Mouse (Mus musculus): ENCODE data around the gene Trim28. TPM values are rescaled to one million over a fixed set of nuclear protein-coding genes. Genes with fewer than 3 reads are reported as not detected.

The Trim28 gene
- total and polyA plus RNA-seq, 2 experiments from 2014 or later = 190 to 650 TPM

DNA sequence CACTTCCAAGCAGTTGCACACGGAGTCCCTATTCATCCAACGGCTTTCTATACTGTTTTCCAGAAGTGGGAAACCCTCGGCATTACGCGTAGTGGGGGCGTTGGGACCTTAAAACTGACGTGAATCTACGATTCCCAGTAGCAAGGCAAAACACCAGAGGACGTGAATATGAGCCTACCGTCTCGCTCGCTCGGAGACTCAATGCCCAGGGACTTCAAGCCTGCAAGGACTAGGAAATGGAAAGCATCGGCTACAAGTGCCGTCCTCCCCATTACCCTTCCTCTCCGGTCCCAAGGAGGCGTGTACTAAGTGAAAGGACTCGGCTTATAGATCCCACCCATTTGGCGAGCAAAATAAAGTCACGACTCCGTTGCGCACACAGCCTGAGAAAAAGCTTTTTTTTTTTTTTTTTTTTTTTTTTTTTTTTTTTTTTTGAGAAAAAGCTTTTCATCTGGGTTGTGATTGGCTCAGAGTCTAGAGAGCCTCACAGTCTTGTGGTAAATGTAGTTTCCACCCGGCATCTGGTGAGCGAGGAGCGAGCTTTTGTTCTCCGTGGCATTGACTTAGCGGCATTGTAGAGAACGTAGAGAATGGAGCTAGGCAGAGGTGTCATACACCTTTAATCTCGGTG lies 37.3 kb upstream of the Trim28 start:
- Histone ChIP-seq H3K4me3 (ENCODE audit: low read depth, low read length) (peak overlapping the region; percentile 48), H3K9ac (replicated peaks; ENCODE audit: low read length, poor library complexity, severe bottlenecking) (peak overlapping the region; percentile 70), H3K27ac (ENCODE audit: low read depth, low read length) (peak overlapping the region; percentile 76), H3K4me2 (ENCODE audit: low read depth, low read length, poor library complexity, severe bottlenecking) (peak overlapping the region; percentile 64), H3K27me3 (ENCODE audit: insufficient read depth, low read length) (no peaks in the 10 kb centered on the region), H3K36me3 (ENCODE audit: insufficient read depth, low read length) (no peaks in the 10 kb centered on the region), H3K4me1 (ENCODE audit: insufficient read depth, low read length) (peaks cover 7% of the 10 kb centered on the region), H3K9me3 (ENCODE audit: low read length) (no peaks in the 10 kb centered on the region)
- TF ChIP-seq CTCF (IDR thresholded peaks at IDR 0.05) = no peak
- WGBS = 1% methylated on average over 29 of the region's 29 CpGs
- ATAC-seq (ENCODE audit: low FRiP score) = peak; percentile 78
- DNase-seq (ENCODE audit: low spot score) = peak; percentile 93

DNA sequence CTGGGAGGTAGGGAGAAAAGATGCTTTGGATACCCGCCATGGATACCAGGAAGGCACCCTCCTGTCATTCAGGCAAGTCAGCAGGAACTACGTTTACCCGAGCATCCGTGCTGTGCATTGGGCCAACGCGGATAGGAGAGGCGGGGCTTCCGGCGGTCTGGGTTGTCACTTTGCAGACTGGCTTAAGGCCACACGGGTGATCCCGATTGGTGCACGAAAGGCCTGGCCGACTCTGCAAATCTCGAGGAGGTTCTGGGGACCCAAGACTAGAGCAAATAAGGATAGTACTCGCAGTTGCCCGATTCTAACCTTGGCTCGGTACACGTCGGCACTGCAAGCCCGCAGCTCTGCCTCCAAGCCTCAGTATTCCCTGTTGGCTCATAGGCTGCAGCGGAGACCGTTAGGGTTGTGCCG lies 33.2 kb upstream of the Trim28 start, which contains the start of gene Zfp324:
Gene Zfp324, plus strand, starts transcription at position 161 of the 414 bp plus-strand sequence.
- ATAC-seq (ENCODE audit: low FRiP score) (peak; percentile 89), DNase-seq (ENCODE audit: low spot score) (peak; percentile 94)
- no peak for TF ChIP-seq CTCF (IDR thresholded peaks at IDR 0.05)
- peaks cover 19% of the 10 kb centered on the region for H3K36me3 ChIP-seq (ENCODE audit: insufficient read depth, low read length)
- peak within 1 kb of the TSS; percentile 87 for H3K9ac ChIP-seq (replicated peaks; ENCODE audit: low read length, poor library complexity, severe bottlenecking)
- peak within 1 kb of the TSS; percentile 96 for H3K4me2 ChIP-seq (ENCODE audit: low read depth, low read length, poor library complexity, severe bottlenecking)
- H3K4me3 ChIP-seq (ENCODE audit: low read depth, low read length) = peak within 1 kb of the TSS; percentile 85
- no peaks in the 10 kb centered on the region for H3K27me3 ChIP-seq (ENCODE audit: insufficient read depth, low read length)
- under 1% methylated on average over 23 of the region's 23 CpGs for WGBS
- H3K4me1 ChIP-seq (ENCODE audit: insufficient read depth, low read length) = peaks cover 7% of the 10 kb centered on the region
- H3K9me3 ChIP-seq (ENCODE audit: low read length) = no peaks in the 10 kb centered on the region
- H3K27ac ChIP-seq (ENCODE audit: low read depth, low read length) = peak within 1 kb of the TSS; percentile 71

DNA sequence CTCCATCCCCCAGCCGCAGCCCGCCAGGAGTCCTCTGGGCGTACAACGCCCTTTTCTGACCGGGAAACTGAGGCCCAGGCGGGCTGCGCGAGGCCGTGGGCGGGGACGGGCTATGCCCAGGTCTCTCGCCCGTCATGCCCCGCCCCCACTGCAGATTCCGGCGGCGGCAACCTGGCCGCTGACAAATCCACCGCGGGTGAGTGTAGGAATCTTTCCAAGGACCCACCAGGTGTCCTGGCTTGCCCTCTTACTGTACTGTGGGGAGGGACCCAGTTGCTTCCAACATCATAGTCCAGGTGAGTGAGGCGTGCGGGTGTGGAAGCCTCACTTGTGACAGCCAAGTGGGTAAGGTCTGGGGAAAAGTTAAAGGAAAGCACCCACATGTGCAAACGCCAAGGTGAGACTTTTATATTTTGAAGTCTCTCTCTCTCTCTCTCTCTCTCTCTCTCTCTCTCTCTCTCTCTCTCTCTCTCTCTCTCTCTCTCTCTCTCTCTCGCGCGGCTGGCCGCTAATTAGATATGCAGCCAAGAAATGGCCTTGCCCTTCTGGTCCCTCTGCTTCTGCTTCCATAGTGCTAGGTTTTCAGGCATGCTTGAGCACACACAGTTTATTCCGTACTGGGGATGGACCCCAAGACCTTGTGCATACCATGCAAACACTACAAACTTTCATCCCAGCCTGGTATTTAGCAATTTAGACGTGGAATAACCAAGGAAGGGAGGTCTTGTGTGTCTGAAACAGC lies 32.6 kb upstream of the Trim28 start:
- ATAC-seq (ENCODE audit: low FRiP score) (peak; percentile 56), DNase-seq (ENCODE audit: low spot score) (peak; percentile 27)
- Histone ChIP-seq H3K4me1 (ENCODE audit: insufficient read depth, low read length) (peaks cover 7% of the 10 kb centered on the region), H3K9me3 (ENCODE audit: low read length) (no peaks in the 10 kb centered on the region), H3K36me3 (ENCODE audit: insufficient read depth, low read length) (peaks cover 25% of the 10 kb centered on the region), H3K9ac (replicated peaks; ENCODE audit: low read length, poor library complexity, severe bottlenecking) (peak overlapping the region; percentile 87), H3K27ac (ENCODE audit: low read depth, low read length) (peak overlapping the region; percentile 71), H3K4me3 (ENCODE audit: low read depth, low read length) (peak overlapping the region; percentile 85), H3K27me3 (ENCODE audit: insufficient read depth, low read length) (no peaks in the 10 kb centered on the region), H3K4me2 (ENCODE audit: low read depth, low read length, poor library complexity, severe bottlenecking) (peak overlapping the region; percentile 96)
- no peak for TF ChIP-seq CTCF (IDR thresholded peaks at IDR 0.05)
- under 1% methylated on average over 27 of the region's 29 CpGs for WGBS

DNA sequence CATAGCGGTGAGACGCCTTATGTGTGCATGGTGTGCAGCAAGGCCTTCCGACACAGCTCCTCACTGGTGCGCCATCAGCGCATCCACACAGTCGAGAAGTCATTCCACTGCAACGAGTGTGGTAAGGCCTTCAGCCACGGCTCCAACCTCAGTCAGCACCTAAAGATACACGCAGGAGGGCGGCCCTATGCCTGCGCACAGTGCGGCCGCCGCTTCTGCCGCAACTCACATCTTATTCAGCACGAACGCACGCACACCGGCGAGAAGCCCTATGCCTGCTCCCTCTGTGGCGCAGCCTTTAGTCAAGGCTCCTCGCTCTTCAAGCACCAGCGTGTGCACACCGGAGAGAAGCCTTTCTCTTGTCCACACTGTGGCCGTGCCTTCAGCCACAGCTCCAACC lies 28.0 kb upstream of the Trim28 start:
- TF ChIP-seq CTCF (IDR thresholded peaks at IDR 0.05) = no peak
- Histone ChIP-seq H3K4me2 (ENCODE audit: low read depth, low read length, poor library complexity, severe bottlenecking) (no peak overlapping the region), H3K9me3 (ENCODE audit: low read length) (no peaks in the 10 kb centered on the region), H3K4me1 (ENCODE audit: insufficient read depth, low read length) (no peaks in the 10 kb centered on the region), H3K9ac (replicated peaks; ENCODE audit: low read length, poor library complexity, severe bottlenecking) (no peak overlapping the region), H3K36me3 (ENCODE audit: insufficient read depth, low read length) (peaks cover 34% of the 10 kb centered on the region), H3K27me3 (ENCODE audit: insufficient read depth, low read length) (no peaks in the 10 kb centered on the region), H3K4me3 (ENCODE audit: low read depth, low read length) (no peak overlapping the region), H3K27ac (ENCODE audit: low read depth, low read length) (no peak overlapping the region)
- WGBS = 96% methylated on average over 25 of the region's 25 CpGs
- DNase-seq (ENCODE audit: low spot score) (no peak), ATAC-seq (ENCODE audit: low FRiP score) (no peak)

DNA sequence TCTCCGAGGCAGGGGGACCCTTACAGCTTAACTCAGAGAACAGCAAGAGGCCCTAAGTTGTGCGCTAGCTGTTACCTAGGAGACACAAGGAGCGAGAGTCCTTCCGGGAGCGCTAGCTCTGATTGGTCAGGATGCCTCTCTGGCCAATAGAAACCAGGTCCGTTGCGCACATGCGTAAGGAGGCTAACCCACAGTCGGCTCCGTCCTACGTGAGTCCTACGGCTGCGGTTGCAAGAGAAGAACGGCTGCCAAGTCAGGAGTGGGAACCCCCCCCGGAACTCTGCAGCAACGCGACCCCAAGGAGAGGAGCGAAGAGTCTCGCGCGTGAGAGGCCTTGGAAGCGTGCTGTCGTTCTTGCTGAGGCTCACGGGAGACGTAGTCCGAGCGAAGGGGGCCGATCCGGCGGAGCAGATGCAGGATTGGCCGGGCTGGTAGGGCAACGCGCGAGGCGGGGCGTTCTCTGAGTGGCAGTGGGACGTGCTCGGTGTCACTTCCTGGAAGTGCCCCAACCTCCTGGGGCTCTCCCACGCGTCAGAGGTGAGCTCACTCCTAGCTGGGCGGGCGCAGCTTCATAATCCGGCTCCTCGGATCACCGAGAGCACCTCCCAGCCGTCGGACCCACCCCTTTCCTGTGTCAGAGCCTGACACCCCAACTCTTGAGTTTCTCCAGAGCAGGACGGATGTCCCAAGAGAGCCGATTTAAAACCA lies 21.1 kb upstream of the Trim28 start, which contains the start of gene Zfp446:
Gene Zfp446, plus strand, starts transcription at position 167 of the 708 bp plus-strand sequence.
- under 1% methylated on average over 49 of the region's 49 CpGs for WGBS
- peak; percentile 99 for DNase-seq (ENCODE audit: low spot score)
- ATAC-seq (ENCODE audit: low FRiP score) = peak; percentile 99
- Histone ChIP-seq H3K9me3 (ENCODE audit: low read length) (no peaks in the 10 kb centered on the region), H3K27ac (ENCODE audit: low read depth, low read length) (peak within 1 kb of the TSS; percentile 91), H3K9ac (replicated peaks; ENCODE audit: low read length, poor library complexity, severe bottlenecking) (peak within 1 kb of the TSS; percentile 65), H3K36me3 (ENCODE audit: insufficient read depth, low read length) (peaks cover 11% of the 10 kb centered on the region), H3K4me1 (ENCODE audit: insufficient read depth, low read length) (peaks cover 7% of the 10 kb centered on the region; the same call in 1 of the 2 replicates), H3K27me3 (ENCODE audit: insufficient read depth, low read length) (no peaks in the 10 kb centered on the region), H3K4me2 (ENCODE audit: low read depth, low read length, poor library complexity, severe bottlenecking) (peak within 1 kb of the TSS; percentile 62), H3K4me3 (ENCODE audit: low read depth, low read length) (peak within 1 kb of the TSS; percentile 54)
- TF ChIP-seq CTCF (IDR thresholded peaks at IDR 0.05) = no peak

Data from midbrain, postnatal 0 days (tissue).